Mouse (Mus musculus) liver, embryonic 14.5 days (tissue): ENCODE results near the gene Uba7. TPM values are rescaled to one million over a fixed set of nuclear protein-coding genes. Genes with fewer than 3 reads are reported as not detected.

Experiments
- ATAC-seq: fragments of 200-750 bp; cut with Nextera tagmentation; 2 replicates; pipeline ENCODE4 v1.8.0; 2017; ENCODE audit warnings: moderate number of reproducible peaks, mild to moderate bottlenecking, moderate library complexity; ENCODE audit not compliant: insufficient read depth
- DNase-seq, 3 experiments: peaks; one replicate each; pipeline ENCODE4 v3.0.0-alpha.2; 2012 to 2013; ENCODE audit warnings: low read depth in 3 of 3, low spot score in 3 of 3
- H3K27ac ChIP-seq: fragments of 300-500 bp; sonication (generic); 2 replicates; pipeline ENCODE4 v1.5.1; 2014; ENCODE audit warnings: moderate library complexity, mild to moderate bottlenecking, control low read depth, inconsistent platforms
- H3K27me3 ChIP-seq: fragments of 300-500 bp; sonication (generic); 2 replicates; pipeline ENCODE4 v1.6.1; 2014; ENCODE audit warnings: mild to moderate bottlenecking, low read length, moderate library complexity; ENCODE audit not compliant: control insufficient read depth, insufficient read depth
- H3K36me3 ChIP-seq: fragments of 300-500 bp; sonication (generic); replicated peaks from 2 replicates; pipeline ENCODE4 v1.6.1; 2014; ENCODE audit warnings: low read depth; ENCODE audit not compliant: control insufficient read depth, insufficient read depth
- H3K4me1 ChIP-seq, 2 experiments: fragments of 200-500 bp in 1 of 2; fragments of 300-500 bp in 1 of 2; sonication (generic) in 1 of 2; replicated peaks; 2 replicates each; pipeline ENCODE4 v1.6.1; 2012 to 2014; ENCODE audit warnings: antibody characterized with exemption in 1 of 2, inconsistent platforms in 1 of 2, low read length in 1 of 2; ENCODE audit not compliant: control insufficient read depth in 2 of 2, insufficient read depth in 2 of 2
- H3K4me2 ChIP-seq: fragments of 300-500 bp; sonication (generic); 2 replicates; pipeline ENCODE4 v1.6.1; 2014; ENCODE audit warnings: low read depth, mild to moderate bottlenecking, control low read depth, moderate library complexity
- H3K4me3 ChIP-seq, 2 experiments: fragments of 200-500 bp in 1 of 2; fragments of 300-500 bp in 1 of 2; sonication (generic) in 1 of 2; 2 replicates each; pipeline ENCODE4 v1.5.1; 2012 to 2014; ENCODE audit warnings: low read depth in 2 of 2, low read length in 2 of 2, mild to moderate bottlenecking in 2 of 2, control low read depth in 1 of 2, inconsistent platforms in 1 of 2, moderate library complexity in 1 of 2; ENCODE audit not compliant: insufficient read depth in 1 of 2
- H3K9ac ChIP-seq: fragments of 300-500 bp; sonication (generic); replicated peaks from 2 replicates; pipeline ENCODE4 v1.6.1; 2014; ENCODE audit warnings: mild to moderate bottlenecking, control low read depth, moderate library complexity
- H3K9me3 ChIP-seq: fragments of 300-500 bp; sonication (generic); 2 replicates; pipeline ENCODE4 v1.6.1; 2016; ENCODE audit warnings: low read length, mixed read lengths; ENCODE audit not compliant: control insufficient read depth
- CTCF ChIP-seq: IDR thresholded peaks from 2 replicates; pipeline ENCODE4 v1.5.1; 2016; ENCODE audit warnings: antibody characterized with exemption, low read depth, control low read depth
- EP300 ChIP-seq: IDR thresholded peaks from 2 replicates; pipeline ENCODE4 v1.6.1; 2016; ENCODE audit warnings: antibody characterized with exemption, low read depth
- WGBS: fragments of 180-500 bp; shearing (Covaris S2); extraction: QIAGEN DNeasy Blood & Tissue Kit; methylation state at CpG from one replicate; pipeline ENCODE4 v1.1.7; 2014; ENCODE audit not compliant: insufficient replicate concordance; 5-methylcytosine and 5-hydroxymethylcytosine counted together
- polyA plus RNA-seq, 2 experiments: library from polyadenylated mRNA; depleted of rRNA in 1 of 2; stranded (reverse) in 1 of 2; unstranded in 1 of 2; fragments of >200 nt; fragmentation: Nextera tagmentation in 1 of 2; extraction: Ambion mirVana in 1 of 2; gene quantifications; 2 replicates each; pipeline versions ENCODE4 v1.2.1 to v1.2.3; 2012 to 2014

Uba7 gene
- polyA plus RNA-seq, 2 experiments, result 49.1 to 83.3 TPM

GRCm38 (mm10) chr9:107983421-107983890 is 8.2 kb downstream of the Uba7 start:
- WGBS, result 8% methylated on average over 4 of the region's 4 CpGs
- H3K27ac ChIP-seq, result peak overlapping the region; percentile 96
- H3K9ac ChIP-seq, result peak overlapping the region; percentile 86
- no peaks in the 10 kb centered on the region; the same call in 1 of the 2 replicates for H3K27me3 ChIP-seq
- H3K9me3 ChIP-seq, result no peaks in the 10 kb centered on the region
- peaks cover 54 to 61% of the 10 kb centered on the region in 2 experiments for H3K4me1 ChIP-seq
- no peak for ATAC-seq
- DNase-seq, result no peak
- H3K36me3 ChIP-seq, result peaks cover 58% of the 10 kb centered on the region
- peak overlapping the region; percentile 92 for H3K4me2 ChIP-seq
- H3K4me3 ChIP-seq, result peak overlapping the region; percentile 84 to 86
- TF ChIP-seq CTCF, result no peak
- no peak for TF ChIP-seq EP300

GRCm38 (mm10) chr9:107984052-107984753 is 8.9 kb downstream of the Uba7 start:
- Histone ChIP-seq H3K4me2 (peak overlapping the region; percentile 92), H3K27ac (peak overlapping the region; percentile 96), H3K4me3 (peak overlapping the region; percentile 84 to 86), H3K9ac (peak overlapping the region; percentile 86), H3K4me1 (peaks cover 53 to 58% of the 10 kb centered on the region in 2 experiments), H3K9me3 (no peaks in the 10 kb centered on the region), H3K36me3 (peaks cover 51% of the 10 kb centered on the region), H3K27me3 (no peaks in the 10 kb centered on the region; the same call in 1 of the 2 replicates)
- ATAC-seq, result no peak
- no peak for DNase-seq
- TF ChIP-seq CTCF (peak; percentile 11; the same call in 1 of the 2 replicates), EP300 (no peak)
- 23% methylated on average over 19 of the region's 19 CpGs for WGBS

DNA sequence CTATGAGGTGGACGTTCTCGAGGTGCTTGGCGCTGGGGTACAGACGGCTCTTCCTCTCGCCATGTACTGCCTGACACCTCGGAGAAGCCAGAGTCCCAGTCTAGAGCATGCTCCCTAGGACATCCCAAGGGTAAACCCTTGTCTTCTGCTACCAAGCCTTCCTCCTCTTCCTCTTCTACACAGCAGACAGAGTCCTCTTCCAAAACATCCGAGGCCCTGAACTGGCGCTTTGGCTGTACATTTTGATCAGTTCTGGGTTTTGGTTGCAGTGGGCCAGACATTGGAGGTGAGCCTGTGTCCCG is 9.4 kb downstream of the Uba7 start:
- Histone ChIP-seq H3K9me3 (no peaks in the 10 kb centered on the region), H3K36me3 (peaks cover 46% of the 10 kb centered on the region), H3K27me3 (no peaks in the 10 kb centered on the region; the same call in 1 of the 2 replicates), H3K9ac (peak overlapping the region; percentile 86), H3K27ac (peak overlapping the region; percentile 96), H3K4me1 (peaks cover 49 to 54% of the 10 kb centered on the region in 2 experiments), H3K4me3 (peak overlapping the region; percentile 84 to 86), H3K4me2 (peak overlapping the region; percentile 92)
- TF ChIP-seq EP300, result no peak
- TF ChIP-seq CTCF, result no peak
- WGBS, result 6% methylated on average over 9 of the region's 9 CpGs
- ATAC-seq (no peak), DNase-seq (no peak)

DNA sequence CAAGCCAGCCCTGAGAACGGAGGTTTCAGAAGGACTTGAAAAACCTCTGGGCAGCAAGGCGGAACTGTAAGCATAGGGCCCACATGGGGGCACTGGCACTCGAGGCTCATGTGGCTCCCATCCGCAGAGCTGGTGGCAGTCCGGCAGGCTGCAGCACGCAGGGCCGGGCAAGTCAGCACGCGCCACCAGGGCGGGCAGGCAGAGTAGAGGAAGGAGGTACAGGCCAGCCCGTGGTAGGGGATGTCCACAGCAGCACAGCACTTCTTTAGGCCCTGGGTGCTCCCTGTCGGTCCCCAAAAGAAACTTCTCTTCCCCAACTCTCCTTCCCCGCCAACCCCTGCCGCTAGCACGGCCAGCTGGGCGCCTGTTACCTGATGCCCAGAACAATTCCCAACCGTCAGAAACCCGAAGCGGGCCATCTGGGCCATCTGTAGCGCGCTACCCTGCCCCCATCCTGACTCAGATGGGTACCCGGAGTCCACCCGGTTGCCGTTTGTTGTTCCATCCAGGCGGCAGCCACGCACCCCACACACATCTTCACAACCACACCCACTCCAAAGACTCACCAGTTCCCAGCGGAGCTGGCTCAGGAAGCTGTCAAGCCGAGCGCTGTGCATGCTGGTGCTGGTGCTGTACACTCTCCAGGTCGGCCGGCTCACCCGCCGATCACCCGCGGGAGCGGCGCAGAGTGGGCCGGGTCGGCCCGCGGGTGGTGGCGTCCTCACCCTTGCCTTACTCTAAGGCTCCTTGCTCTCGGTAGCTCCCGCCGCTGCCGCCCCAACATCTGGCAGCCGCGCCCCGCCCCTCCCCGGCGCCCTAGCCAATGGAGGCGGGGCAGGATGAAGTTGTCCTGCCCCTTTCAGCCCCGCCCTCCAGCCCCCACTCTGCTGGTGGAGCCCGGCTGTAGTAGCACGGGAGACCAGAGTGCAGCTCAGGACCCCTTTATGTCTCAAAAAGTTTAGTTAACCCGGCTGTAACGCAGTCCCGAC is 10.1 kb downstream of the Uba7 start, which contains the start of gene Inka1:
Inka1 (minus strand) TSS at position 749 of the 989 bp plus-strand sequence.
- peak; percentile 82 to 88 (median 83) for DNase-seq
- TF ChIP-seq CTCF (peak; percentile 50), EP300 (peak; percentile 43; the same call in 1 of the 2 replicates)
- peak within 1 kb of the TSS; percentile 84 to 86 for H3K4me3 ChIP-seq
- H3K36me3 ChIP-seq, result peaks cover 38% of the 10 kb centered on the region
- H3K27me3 ChIP-seq, result no peaks in the 10 kb centered on the region; the same call in 1 of the 2 replicates
- no peaks in the 10 kb centered on the region for H3K9me3 ChIP-seq
- WGBS, result under 1% methylated on average over 58 of the region's 58 CpGs
- peak within 1 kb of the TSS; percentile 92 for H3K4me2 ChIP-seq
- peak within 1 kb of the TSS; percentile 96 for H3K27ac ChIP-seq
- H3K4me1 ChIP-seq, result peaks cover 43 to 50% of the 10 kb centered on the region in 2 experiments
- peak; percentile 75 for ATAC-seq
- peak within 1 kb of the TSS; percentile 86 for H3K9ac ChIP-seq
